Mouse (Mus musculus): ENCODE data around the gene Gm15319. TPM values are rescaled to one million over a fixed set of nuclear protein-coding genes. Genes with fewer than 3 reads are reported as not detected.
A peak's percentile ranks its signal among the peaks of the same experiment; 100 is the strongest.
"Not testable (repeated sequence)": the region's sequence is repeated elsewhere in the genome, so short reads cannot be mapped to it uniquely, and the experiment has no call there.

Gm15319 gene
- total RNA-seq (2014; fragmentation: Nextera tagmentation) (not detected in 2 replicates), total RNA-seq (2017) (not detected in 2 replicates)

- not testable (repeated sequence) for ATAC-seq (replicated peaks; ENCODE audit: poor library complexity, severe bottlenecking)
These were observed at the start of gene Gm15319 for GRCm38 (mm10) chr8:20363110-20363509. TSS of gene Gm15319 (minus strand) at chr8:20363210.

GRCm38 (mm10) chr8:20410355-20410754 lies 47.3 kb upstream of the Gm15319 start:
- not testable (repeated sequence) for ATAC-seq (replicated peaks; ENCODE audit: poor library complexity, severe bottlenecking)

GRCm38 (mm10) chr8:20408441-20409030 lies 45.5 kb upstream of the Gm15319 start:
- not testable (repeated sequence) for ATAC-seq (replicated peaks; ENCODE audit: poor library complexity, severe bottlenecking)

- ATAC-seq (replicated peaks; ENCODE audit: poor library complexity, severe bottlenecking), result not testable (repeated sequence)
These were observed 26.3 kb upstream of the Gm15319 start for GRCm38 (mm10) chr8:20389363-20389739.

- peak; percentile 53; the same call in 1 of the 2 replicates for ATAC-seq (replicated peaks; ENCODE audit: poor library complexity, severe bottlenecking)
These were observed 25.8 kb upstream of the Gm15319 start for GRCm38 (mm10) chr8:20388706-20389362.

- peak; percentile 73 for ATAC-seq (replicated peaks; ENCODE audit: poor library complexity, severe bottlenecking)
These were observed 24.2 kb upstream of the Gm15319 start for GRCm38 (mm10) chr8:20387121-20387794.

- ATAC-seq (replicated peaks; ENCODE audit: poor library complexity, severe bottlenecking), result not testable (repeated sequence)
These were observed 22.0 kb upstream of the Gm15319 start for GRCm38 (mm10) chr8:20384990-20385389.

- not testable (repeated sequence) for ATAC-seq (replicated peaks; ENCODE audit: poor library complexity, severe bottlenecking)
These were observed 21.1 kb upstream of the Gm15319 start for GRCm38 (mm10) chr8:20384131-20384530.

GRCm38 (mm10) chr8:20382146-20382545 lies 19.1 kb upstream of the Gm15319 start:
- not testable (repeated sequence) for ATAC-seq (replicated peaks; ENCODE audit: poor library complexity, severe bottlenecking)

- not testable (repeated sequence) for ATAC-seq (replicated peaks; ENCODE audit: poor library complexity, severe bottlenecking)
These were observed 18.6 kb upstream of the Gm15319 start for GRCm38 (mm10) chr8:20381637-20382036.

- ATAC-seq (replicated peaks; ENCODE audit: poor library complexity, severe bottlenecking), result not testable (repeated sequence)
These were observed 18.2 kb upstream of the Gm15319 start for GRCm38 (mm10) chr8:20381239-20381620.

GRCm38 (mm10) chr8:20380590-20381238 lies 17.7 kb upstream of the Gm15319 start:
- ATAC-seq (replicated peaks; ENCODE audit: poor library complexity, severe bottlenecking), result peak; percentile 30

GRCm38 (mm10) chr8:20379650-20380436 lies 16.8 kb upstream of the Gm15319 start:
- not testable (repeated sequence) for ATAC-seq (replicated peaks; ENCODE audit: poor library complexity, severe bottlenecking)

- ATAC-seq (replicated peaks; ENCODE audit: poor library complexity, severe bottlenecking), result peak; percentile 40
These were observed 16.0 kb upstream of the Gm15319 start for GRCm38 (mm10) chr8:20378786-20379649.

- not testable (repeated sequence) for ATAC-seq (replicated peaks; ENCODE audit: poor library complexity, severe bottlenecking)
These were observed 15.3 kb upstream of the Gm15319 start for GRCm38 (mm10) chr8:20378353-20378752.

GRCm38 (mm10) chr8:20375698-20376097 lies 12.7 kb upstream of the Gm15319 start:
- not testable (repeated sequence) for ATAC-seq (replicated peaks; ENCODE audit: poor library complexity, severe bottlenecking)

GRCm38 (mm10) chr8:20356386-20356785 lies 6.6 kb downstream of the Gm15319 start:
- ATAC-seq (replicated peaks; ENCODE audit: poor library complexity, severe bottlenecking), result not testable (repeated sequence)

- not testable (repeated sequence) for ATAC-seq (replicated peaks; ENCODE audit: poor library complexity, severe bottlenecking)
These were observed 9.4 kb downstream of the Gm15319 start for GRCm38 (mm10) chr8:20353579-20353978.

- ATAC-seq (replicated peaks; ENCODE audit: poor library complexity, severe bottlenecking), result not testable (repeated sequence)
These were observed 60.3 kb downstream of the Gm15319 start for GRCm38 (mm10) chr8:20302759-20303158.

Data from granulocyte monocyte progenitor cell, adult 5-6 weeks (primary cell).